In the genomic region with DNA sequence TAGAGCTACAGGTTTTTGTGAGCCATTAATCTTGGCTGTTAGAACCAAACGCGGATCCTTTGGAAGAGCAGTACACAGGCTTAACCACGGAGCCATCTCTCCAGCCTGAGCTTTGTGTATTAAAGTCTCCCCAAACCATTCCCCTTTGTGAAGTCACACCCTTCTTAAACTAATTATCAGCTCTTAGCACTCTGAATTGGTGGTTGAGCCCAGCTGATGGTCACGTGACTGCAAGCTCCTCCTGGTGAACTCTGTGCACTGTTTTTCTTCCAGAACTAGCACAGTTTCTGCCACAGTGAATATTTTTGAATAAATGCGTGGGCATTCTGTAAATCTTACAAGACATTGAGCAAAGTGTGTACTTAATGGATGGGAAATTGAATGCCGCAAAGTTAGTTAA, we compare ENCODE assay signal across 8 mouse cellular contexts. TPM values are rescaled to one million over a fixed set of nuclear protein-coding genes. Genes with fewer than 3 reads are reported as not detected.
DNase-seq lines count a peak whose midpoint lies in the region; ATAC-seq and TF ChIP-seq lines count a peak whose summit lies in the region.

No protein-coding gene starts in this region.

- WGBS in heart, embryonic 12.5 days, result 29% methylated on average over 6 of the region's 6 CpGs
- 31% methylated on average over 6 of the region's 6 CpGs for WGBS in hindbrain, embryonic 12.5 days
- 20% methylated on average over 6 of the region's 6 CpGs for WGBS in liver, embryonic 14.5 days (ENCODE audit: insufficient replicate concordance)
- 26% methylated on average over 6 of the region's 6 CpGs for WGBS in small intestine, adult 2 months

- 0 out of 2 replicates have a peak overlapping the region, but pooled peaks have one; percentile 11 for H3K27ac ChIP-seq in heart, embryonic 12.5 days (ENCODE audit: poor library complexity, severe bottlenecking)
- no peak overlapping the region for H3K27ac ChIP-seq in hindbrain, embryonic 12.5 days
- peak overlapping the region; percentile 82 for H3K27ac ChIP-seq in liver, embryonic 14.5 days
- no peak overlapping the region for H3K27ac ChIP-seq in small intestine, adult 2 months (ENCODE audit: insufficient read depth, low read depth, low read length)

- no peak for TF ChIP-seq POLR2A in small intestine, adult 2 months (IDR thresholded peaks at IDR 0.05; ENCODE audit: low read depth, low read length)

- no peak for TF ChIP-seq CTCF in liver, embryonic 14.5 days (IDR thresholded peaks at IDR 0.05; ENCODE audit: low read depth)
- no peak for TF ChIP-seq CTCF in small intestine, adult 2 months (IDR thresholded peaks at IDR 0.05; ENCODE audit: extremely low read depth, insufficient read length, insufficient replicate concordance, low read depth, low read length)

- no peak for TF ChIP-seq EP300 in liver, embryonic 14.5 days (IDR thresholded peaks at IDR 0.05; ENCODE audit: low read depth)

- H3K9ac ChIP-seq in heart, embryonic 12.5 days, result peak overlapping the region; percentile 78
- H3K9ac ChIP-seq in hindbrain, embryonic 12.5 days, result peak overlapping the region; percentile 75
- peak overlapping the region; percentile 80 for H3K9ac ChIP-seq in liver, embryonic 14.5 days (replicated peaks)

- H3K4me1 ChIP-seq in heart, embryonic 12.5 days (replicated peaks), result peaks cover 15% of the 10 kb centered on the region
- peaks cover 19% of the 10 kb centered on the region for H3K4me1 ChIP-seq in hindbrain, embryonic 12.5 days
- peaks cover 12 to 19% of the 10 kb centered on the region in 2 experiments for H3K4me1 ChIP-seq in liver, embryonic 14.5 days (replicated peaks; ENCODE audit: control insufficient read depth in 2 of 2, insufficient read depth in 2 of 2, low read length in 1 of 2)
- H3K4me1 ChIP-seq in small intestine, adult 2 months (ENCODE audit: control insufficient read depth, insufficient read depth, insufficient read length, low read length), result no peaks in the 10 kb centered on the region; the same call in 1 of the 2 replicates

- H3K4me2 ChIP-seq in heart, embryonic 12.5 days, result peak overlapping the region; percentile 90
- peak overlapping the region; percentile 95 for H3K4me2 ChIP-seq in hindbrain, embryonic 12.5 days (replicated peaks)
- H3K4me2 ChIP-seq in liver, embryonic 14.5 days (ENCODE audit: low read depth), result peak overlapping the region; percentile 91

- DNase-seq in heart, postnatal 25 days (ENCODE audit: low spot score), result no peak
- peak; percentile 8 for DNase-seq in brain, adult 2 months (ENCODE audit: low read depth, low spot score)
- DNase-seq in liver, embryonic 14.5 days (ENCODE audit: low read depth in 3 of 3, low spot score in 3 of 3), result peak; percentile 62 to 71 (median 66)
- no peak for DNase-seq in frontal cortex, postnatal 14 days (ENCODE audit: low spot score in 2 of 2)
- no peak for DNase-seq in layer of hippocampus, postnatal 36 days

- intact Hi-C loops in heart, postnatal 25 days (cut with DNase I), result loop anchor here (2.0 kb wide), 1 partner anchor 94 kb away; no protein-coding TSS in a partner anchor

- H3K36me3 ChIP-seq in heart, embryonic 12.5 days, result peaks cover 16% of the 10 kb centered on the region
- H3K36me3 ChIP-seq in hindbrain, embryonic 12.5 days, result peaks cover 13% of the 10 kb centered on the region
- H3K36me3 ChIP-seq in liver, embryonic 14.5 days (replicated peaks; ENCODE audit: control insufficient read depth, insufficient read depth, low read depth), result peaks cover 6% of the 10 kb centered on the region
- peaks cover 10% of the 10 kb centered on the region for H3K36me3 ChIP-seq in small intestine, adult 2 months (ENCODE audit: control insufficient read depth, insufficient read depth, low read length)

- no peaks in the 10 kb centered on the region for H3K27me3 ChIP-seq in heart, embryonic 12.5 days (replicated peaks)
- H3K27me3 ChIP-seq in hindbrain, embryonic 12.5 days, result no peaks in the 10 kb centered on the region
- H3K27me3 ChIP-seq in liver, embryonic 14.5 days (ENCODE audit: control insufficient read depth, insufficient read depth, low read length), result no peaks in the 10 kb centered on the region
- no peaks in the 10 kb centered on the region for H3K27me3 ChIP-seq in small intestine, adult 2 months (ENCODE audit: control insufficient read depth, insufficient read depth, low read length)

- peak overlapping the region; percentile 91 for H3K4me3 ChIP-seq in heart, embryonic 12.5 days
- H3K4me3 ChIP-seq in hindbrain, embryonic 12.5 days, result peak overlapping the region; percentile 81
- peak overlapping the region; percentile 64 to 98 for H3K4me3 ChIP-seq in liver, embryonic 14.5 days (ENCODE audit: insufficient read depth in 1 of 2, low read depth in 2 of 2, low read length in 2 of 2)
- H3K4me3 ChIP-seq in small intestine, adult 2 months (ENCODE audit: low read depth, low read length), result peak overlapping the region; percentile 87

- no peak for ATAC-seq in heart, embryonic 12.5 days (ENCODE audit: insufficient number of reproducible peaks, low FRiP score)
- no peak for ATAC-seq in hindbrain, embryonic 12.5 days (ENCODE audit: low FRiP score)
- ATAC-seq in liver, embryonic 14.5 days (ENCODE audit: insufficient read depth), result peak; percentile 59

- H3K9me3 ChIP-seq in heart, embryonic 12.5 days (replicated peaks), result no peaks in the 10 kb centered on the region
- no peaks in the 10 kb centered on the region for H3K9me3 ChIP-seq in hindbrain, embryonic 12.5 days (replicated peaks)
- H3K9me3 ChIP-seq in liver, embryonic 14.5 days (ENCODE audit: control insufficient read depth, low read length), result no peaks in the 10 kb centered on the region

RNA-seq across cellular contexts. Expression of gene Rtf2, which starts 0.8 kb away (rescaled TPM):
- 46.5 and 49.3 TPM in 2 replicates for polyA plus RNA-seq in heart, embryonic 12.5 days (2016; fragmentation: Nextera tagmentation; extraction: Ambion mirVana)
- total RNA-seq in heart, postnatal 25 days (2021), result 10 to 100 TPM; 28.0 to 28.5 TPM
- 86.5 and 93.0 TPM in 2 replicates for polyA plus RNA-seq in hindbrain, embryonic 12.5 days (2016; fragmentation: Nextera tagmentation; extraction: Ambion mirVana)
- 17.7 and 22.5 TPM in 2 replicates for polyA plus RNA-seq in liver, embryonic 14.5 days (2012; rRNA removed)
- 39.7 and 42.4 TPM in 2 replicates for polyA plus RNA-seq in liver, embryonic 14.5 days (2014; fragmentation: Nextera tagmentation; extraction: Ambion mirVana)
- polyA plus RNA-seq in small intestine, adult 2 months (2012; rRNA removed), result 16.2 and 35.9 TPM in 2 replicates
- 10 to 100 TPM; 67.2 to 69.7 TPM for total RNA-seq in layer of hippocampus, postnatal 36 days (2021)

RNA-seq across cellular contexts. Expression of gene Gcnt7, which starts 17.2 kb away (rescaled TPM):
- 1.1 and 1.4 TPM in 2 replicates for polyA plus RNA-seq in heart, embryonic 12.5 days (2016; fragmentation: Nextera tagmentation; extraction: Ambion mirVana)
- total RNA-seq in heart, postnatal 25 days (2021), result not detected
- 2.2 and 2.5 TPM in 2 replicates for polyA plus RNA-seq in hindbrain, embryonic 12.5 days (2016; fragmentation: Nextera tagmentation; extraction: Ambion mirVana)
- not detected in 2 replicates for polyA plus RNA-seq in liver, embryonic 14.5 days (2012; rRNA removed)
- polyA plus RNA-seq in liver, embryonic 14.5 days (2014; fragmentation: Nextera tagmentation; extraction: Ambion mirVana), result 0.24 and 0.42 TPM in 2 replicates
- not detected in 2 replicates for polyA plus RNA-seq in small intestine, adult 2 months (2012; rRNA removed)
- total RNA-seq in layer of hippocampus, postnatal 36 days (2021), result not detected

RNA-seq across cellular contexts. Expression of gene Fam209, which starts 31.1 kb away (rescaled TPM):
- polyA plus RNA-seq in heart, embryonic 12.5 days (2016; fragmentation: Nextera tagmentation; extraction: Ambion mirVana), result 0.26 TPM in 1 of 2 replicates, not detected in the other
- total RNA-seq in heart, postnatal 25 days (2021), result not detected
- 0.70 TPM in 1 of 2 replicates, not detected in the other for polyA plus RNA-seq in hindbrain, embryonic 12.5 days (2016; fragmentation: Nextera tagmentation; extraction: Ambion mirVana)
- polyA plus RNA-seq in liver, embryonic 14.5 days (2012; rRNA removed), result 0.08 and 0.12 TPM in 2 replicates
- not detected in 2 replicates for polyA plus RNA-seq in liver, embryonic 14.5 days (2014; fragmentation: Nextera tagmentation; extraction: Ambion mirVana)
- not detected in 2 replicates for polyA plus RNA-seq in small intestine, adult 2 months (2012; rRNA removed)
- total RNA-seq in layer of hippocampus, postnatal 36 days (2021), result not detected

RNA-seq across cellular contexts. Expression of gene Cass4, which starts 47.6 kb away (rescaled TPM):
- 0.28 and 0.36 TPM in 2 replicates for polyA plus RNA-seq in heart, embryonic 12.5 days (2016; fragmentation: Nextera tagmentation; extraction: Ambion mirVana)
- under 1 TPM; 0.45 to 0.47 TPM for total RNA-seq in heart, postnatal 25 days (2021)
- 0.14 and 0.38 TPM in 2 replicates for polyA plus RNA-seq in hindbrain, embryonic 12.5 days (2016; fragmentation: Nextera tagmentation; extraction: Ambion mirVana)
- polyA plus RNA-seq in liver, embryonic 14.5 days (2012; rRNA removed), result 0.30 and 0.45 TPM in 2 replicates
- 0.75 and 0.76 TPM in 2 replicates for polyA plus RNA-seq in liver, embryonic 14.5 days (2014; fragmentation: Nextera tagmentation; extraction: Ambion mirVana)
- polyA plus RNA-seq in small intestine, adult 2 months (2012; rRNA removed), result 0.37 and 0.61 TPM in 2 replicates
- total RNA-seq in layer of hippocampus, postnatal 36 days (2021), result under 1 TPM; 0.35 TPM

Comparison
In these comparisons a context has a peak if more than half of its experiments do, and no peak if none do; other contexts are left out.
1. H3K27ac ChIP-seq: peak in heart, embryonic 12.5 days (single experiment) and liver, embryonic 14.5 days (single experiment); none in hindbrain, embryonic 12.5 days (single experiment) and small intestine, adult 2 months (single experiment).
2. DNase-seq: peak in brain, adult 2 months (single experiment) and liver, embryonic 14.5 days (3 of 3); none in heart, postnatal 25 days (single experiment), frontal cortex, postnatal 14 days (0 of 2) and layer of hippocampus, postnatal 36 days (0 of 2).
3. Peak in every context shown above with its lines, with median percentiles within 50 percentile points of each other: H3K4me2 ChIP-seq, H3K4me3 ChIP-seq and H3K9ac ChIP-seq.